Comparison of ENCODE assay signal across 18 mouse cellular contexts in genomic region chr16:63925195-63925594, GRCm38 (mm10).
A peak's percentile ranks its signal among the peaks of the same experiment; 100 is the strongest.
DNase-seq lines count a peak whose midpoint lies in the region; ATAC-seq and TF ChIP-seq lines count a peak whose summit lies in the region.
"Had no signal": no experiment of that assay in that cellular context is flagged by ENCODE, and none has a peak within 500 bp of the region (broad histone marks: within the 10 kb centered on the region; RNA-seq: fewer than 3 reads in every experiment).

No protein-coding gene starts in this region.

- H3K27me3 ChIP-seq in forebrain, postnatal 0 days (ENCODE audit: insufficient read depth, low read length): no peaks in the 10 kb centered on the region
- no peaks in the 10 kb centered on the region for H3K27me3 ChIP-seq in forebrain, embryonic 11.5 days (ENCODE audit: control insufficient read depth, insufficient read depth, low read length)
- no peaks in the 10 kb centered on the region for H3K27me3 ChIP-seq in liver, postnatal 0 days (ENCODE audit: insufficient read depth, low read length)
- H3K27me3 ChIP-seq: forebrain, embryonic 13.5 days; neural tube, embryonic 13.5 days had no signal

- ATAC-seq in forebrain, postnatal 0 days: 0 out of 2 replicates have a peak, but pooled peaks have one; percentile 23
- no peak for ATAC-seq in forebrain, embryonic 11.5 days (replicated peaks; ENCODE audit: low FRiP score)
- no peak for ATAC-seq in liver, postnatal 0 days
- ATAC-seq: forebrain, embryonic 13.5 days; inflammation-experienced regulatory T-cells, adult 6 months had no signal

- no peak overlapping the region for H3K9ac ChIP-seq in forebrain, postnatal 0 days
- no peak overlapping the region for H3K9ac ChIP-seq in forebrain, embryonic 11.5 days (ENCODE audit: low read length)
- H3K9ac ChIP-seq in liver, postnatal 0 days (replicated peaks): no peak overlapping the region
- H3K9ac ChIP-seq: forebrain, embryonic 13.5 days; neural tube, embryonic 13.5 days had no signal

- H3K27ac ChIP-seq in forebrain, postnatal 0 days (ENCODE audit: low read depth, low read length): no peak overlapping the region
- no peak overlapping the region for H3K27ac ChIP-seq in forebrain, embryonic 11.5 days (ENCODE audit: low read depth, low read length)
- H3K27ac ChIP-seq in liver, postnatal 0 days (ENCODE audit: low read depth): no peak overlapping the region
- H3K27ac ChIP-seq: forebrain, embryonic 13.5 days; limb, embryonic 10.5 days; neural tube, embryonic 13.5 days had no signal

- no peak for TF ChIP-seq CTCF in forebrain, postnatal 0 days (IDR thresholded peaks at IDR 0.05; ENCODE audit: low read depth)
- TF ChIP-seq CTCF in liver, postnatal 0 days (IDR thresholded peaks at IDR 0.05; ENCODE audit: low read depth): no peak

- H3K4me2 ChIP-seq in forebrain, postnatal 0 days (ENCODE audit: low read depth): no peak overlapping the region
- no peak overlapping the region for H3K4me2 ChIP-seq in forebrain, embryonic 11.5 days (ENCODE audit: low read depth, low read length, severe bottlenecking)
- no peak overlapping the region for H3K4me2 ChIP-seq in liver, postnatal 0 days (ENCODE audit: low read depth, low read length)
- H3K4me2 ChIP-seq: forebrain, embryonic 13.5 days; neural tube, embryonic 13.5 days had no signal

- no peaks in the 10 kb centered on the region for H3K9me3 ChIP-seq in forebrain, postnatal 0 days (ENCODE audit: low read length)
- no peaks in the 10 kb centered on the region for H3K9me3 ChIP-seq in forebrain, embryonic 11.5 days (ENCODE audit: control insufficient read depth, low read length)
- H3K9me3 ChIP-seq in liver, postnatal 0 days (ENCODE audit: low read length): 0 out of 2 replicates have a peak, but pooled peaks cover 2% of the 10 kb centered on the region
- H3K9me3 ChIP-seq: forebrain, embryonic 13.5 days; limb, embryonic 10.5 days; neural tube, embryonic 13.5 days had no signal

- H3K4me3 ChIP-seq in forebrain, postnatal 0 days (ENCODE audit: low read depth, low read length): no peak overlapping the region
- H3K4me3 ChIP-seq in forebrain, embryonic 11.5 days (ENCODE audit: low read depth, low read length): no peak overlapping the region
- no peak overlapping the region for H3K4me3 ChIP-seq in liver, postnatal 0 days (ENCODE audit: low read depth, low read length)
- H3K4me3 ChIP-seq: forebrain, embryonic 13.5 days; limb, embryonic 10.5 days; neural tube, embryonic 13.5 days had no signal

- no peaks in the 10 kb centered on the region for H3K36me3 ChIP-seq in forebrain, postnatal 0 days (ENCODE audit: insufficient read depth)
- no peaks in the 10 kb centered on the region for H3K36me3 ChIP-seq in forebrain, embryonic 11.5 days (ENCODE audit: control insufficient read depth, insufficient read depth, low read length)
- H3K36me3 ChIP-seq in liver, postnatal 0 days (replicated peaks; ENCODE audit: insufficient read depth, low read length): no peaks in the 10 kb centered on the region
- H3K36me3 ChIP-seq: G1E; limb, embryonic 10.5 days; neural tube, embryonic 13.5 days had no signal

- 32% methylated on average over 3 of the region's 3 CpGs for WGBS in forebrain, postnatal 0 days
- WGBS in forebrain, embryonic 11.5 days: 49% methylated on average over 3 of the region's 3 CpGs
- 66% methylated on average over 3 of the region's 3 CpGs for WGBS in liver, postnatal 0 days (ENCODE audit: insufficient replicate concordance)

- peak; percentile 4 for DNase-seq in forebrain, postnatal 0 days
- DNase-seq in forebrain, embryonic 11.5 days (ENCODE audit: low spot score): no peak
- peak; percentile 84 for DNase-seq in brain, adult 2 months (ENCODE audit: low read depth, low spot score)
- DNase-seq in cerebellum, adult 8-10 months: peak; percentile 34
- DNase-seq in fibroblast of lung, adult 2 months (ENCODE audit: low read depth): peak; percentile 13
- no peak for DNase-seq in liver, postnatal 0 days
- no peak for DNase-seq in urinary bladder, postnatal 14 days (ENCODE audit: low spot score)
- no peak for DNase-seq in frontal cortex, adult 2 months (ENCODE audit: extremely low spot score in 1 of 2, low spot score in 1 of 2)
- DNase-seq: gastrocnemius, postnatal 36 days; kidney, adult 9 months; kidney, postnatal 36 days; lung, adult 18-20 months; lung, postnatal 14 days had no signal

- H3K4me1 ChIP-seq in forebrain, postnatal 0 days (ENCODE audit: insufficient read depth): no peaks in the 10 kb centered on the region
- H3K4me1 ChIP-seq in forebrain, embryonic 11.5 days (replicated peaks; ENCODE audit: control insufficient read depth, insufficient read depth, low read length): no peaks in the 10 kb centered on the region
- H3K4me1 ChIP-seq in liver, postnatal 0 days (ENCODE audit: insufficient read depth): no peaks in the 10 kb centered on the region
- H3K4me1 ChIP-seq: forebrain, embryonic 13.5 days; limb, embryonic 10.5 days; neural tube, embryonic 13.5 days had no signal

- TF ChIP-seq EP300 in liver, postnatal 0 days (IDR thresholded peaks at IDR 0.05; ENCODE audit: low read depth): no peak

Comparison
In these comparisons a context has a peak if more than half of its experiments do, and no peak if none do; other contexts are left out.
1. DNase-seq: peak in forebrain, postnatal 0 days (single experiment), brain, adult 2 months (single experiment), cerebellum, adult 8-10 months (single experiment) and fibroblast of lung, adult 2 months (single experiment); none in forebrain, embryonic 11.5 days (single experiment), liver, postnatal 0 days (single experiment), urinary bladder, postnatal 14 days (single experiment) and frontal cortex, adult 2 months (0 of 2).